Mouse (Mus musculus): Measurements from ENCODE around the gene Cmtm4. TPM values are rescaled to one million over a fixed set of nuclear protein-coding genes. Genes with fewer than 3 reads are reported as not detected.

The Cmtm4 gene
- polyA plus RNA-seq, 1 experiment, result 45.7 TPM

DNA sequence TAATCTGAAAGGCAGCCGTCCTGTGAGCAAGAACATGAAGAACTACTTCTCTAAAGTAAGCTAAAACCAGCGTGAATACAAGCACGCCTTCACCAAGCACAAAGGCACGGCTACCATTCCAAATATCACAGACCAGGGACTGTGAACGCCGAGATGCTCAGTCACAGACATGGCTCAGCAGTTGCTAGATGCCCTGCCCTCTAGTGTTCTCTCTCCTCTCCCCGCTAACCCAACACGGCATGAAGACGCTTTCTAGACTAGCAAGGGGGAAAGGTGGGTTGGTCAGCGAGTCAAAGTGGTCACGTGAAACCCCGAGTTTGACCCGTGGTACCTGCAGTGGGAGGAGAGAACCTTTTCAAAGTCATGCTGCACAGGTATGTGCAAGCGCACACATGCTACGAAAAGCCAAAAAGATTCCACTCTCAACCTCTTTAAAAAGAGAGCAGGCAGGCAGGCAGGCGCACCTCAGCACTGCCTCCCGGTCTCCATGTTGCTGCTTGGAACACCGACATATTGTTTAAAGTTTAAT, 39.3 kb upstream of the Cmtm4 start:
- H3K27ac ChIP-seq (ENCODE audit: insufficient read depth, low read length), result 0 out of 2 replicates have a peak overlapping the region, but pooled peaks have one; percentile 66
- H3K4me1 ChIP-seq (ENCODE audit: control insufficient read depth, insufficient read depth, low read length), result peaks cover 14% of the 10 kb centered on the region
- TF ChIP-seq CTCF (IDR thresholded peaks at IDR 0.05; ENCODE audit: extremely low read depth, insufficient read depth, low read length) (peak; percentile 37), POLR2A (IDR thresholded peaks at IDR 0.05; ENCODE audit: extremely low read depth, insufficient read depth, low read length) (no peak)
- H3K4me3 ChIP-seq (ENCODE audit: insufficient read depth, low read length), result no peak overlapping the region; the same call in 1 of the 2 replicates

DNA sequence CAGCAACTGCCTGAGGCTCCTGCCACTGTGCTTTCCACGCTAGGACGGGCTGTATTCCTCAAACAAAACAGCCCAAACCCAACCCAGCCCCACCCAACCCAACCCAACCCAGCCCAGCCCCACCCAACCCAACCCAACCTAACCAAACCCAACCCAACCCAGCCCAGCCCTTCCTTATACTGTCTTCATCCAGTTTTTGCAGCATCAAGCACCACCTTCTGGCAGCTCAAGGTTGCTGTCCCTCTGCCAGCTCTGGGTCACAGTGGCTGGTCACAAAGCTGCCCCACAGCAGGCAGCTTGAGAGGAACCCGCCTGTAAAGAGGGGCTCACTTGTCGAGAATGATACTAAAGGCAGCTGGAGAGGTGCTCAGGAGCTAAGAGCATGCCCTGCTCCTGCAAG, 38.7 kb upstream of the Cmtm4 start:
- H3K4me3 ChIP-seq (ENCODE audit: insufficient read depth, low read length), result no peak overlapping the region; the same call in 1 of the 2 replicates
- no peak overlapping the region for H3K27ac ChIP-seq (ENCODE audit: insufficient read depth, low read length)
- H3K4me1 ChIP-seq (ENCODE audit: control insufficient read depth, insufficient read depth, low read length), result peaks cover 13% of the 10 kb centered on the region
- no peak for TF ChIP-seq POLR2A (IDR thresholded peaks at IDR 0.05; ENCODE audit: extremely low read depth, insufficient read depth, low read length)
- TF ChIP-seq CTCF (IDR thresholded peaks at IDR 0.05; ENCODE audit: extremely low read depth, insufficient read depth, low read length), result 0 out of 2 replicates have a peak, but pooled peaks have one; percentile 9

DNA sequence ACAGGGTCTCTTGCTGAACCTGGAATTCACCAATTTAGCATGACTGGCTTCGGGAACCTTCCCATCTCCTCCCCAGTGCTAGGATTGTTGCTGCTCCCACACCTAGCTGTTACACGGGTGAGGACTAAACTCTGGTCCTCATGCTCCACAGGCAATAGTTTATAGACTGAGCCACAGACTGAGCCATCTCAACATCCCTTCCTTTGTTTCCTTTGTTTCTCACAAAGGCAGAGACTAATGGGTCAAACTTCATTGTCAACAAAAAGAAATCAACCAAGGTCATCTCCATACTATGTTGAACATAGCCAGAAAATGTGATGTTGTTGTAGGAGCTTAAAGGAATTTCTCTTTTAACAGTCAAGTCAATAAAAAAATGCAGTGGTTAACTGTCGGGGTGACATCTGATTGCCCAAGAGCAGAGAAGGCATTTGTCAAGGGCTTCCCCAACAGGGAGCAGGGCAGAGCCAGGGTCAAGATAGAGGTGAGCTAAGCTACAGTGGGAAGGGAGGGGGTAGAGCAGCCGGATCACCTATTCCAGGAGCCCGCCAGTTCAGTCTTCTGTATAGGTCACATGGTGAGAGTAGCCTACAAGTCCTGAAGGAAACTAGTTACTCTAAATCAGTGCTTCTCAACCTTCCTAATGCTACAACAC, 37.7 kb upstream of the Cmtm4 start:
- Histone ChIP-seq H3K4me3 (ENCODE audit: insufficient read depth, low read length) (no peak overlapping the region), H3K4me1 (ENCODE audit: control insufficient read depth, insufficient read depth, low read length) (peaks cover 13% of the 10 kb centered on the region), H3K27ac (ENCODE audit: insufficient read depth, low read length) (no peak overlapping the region)
- TF ChIP-seq POLR2A (IDR thresholded peaks at IDR 0.05; ENCODE audit: extremely low read depth, insufficient read depth, low read length) (no peak), CTCF (IDR thresholded peaks at IDR 0.05; ENCODE audit: extremely low read depth, insufficient read depth, low read length) (no peak)

DNA sequence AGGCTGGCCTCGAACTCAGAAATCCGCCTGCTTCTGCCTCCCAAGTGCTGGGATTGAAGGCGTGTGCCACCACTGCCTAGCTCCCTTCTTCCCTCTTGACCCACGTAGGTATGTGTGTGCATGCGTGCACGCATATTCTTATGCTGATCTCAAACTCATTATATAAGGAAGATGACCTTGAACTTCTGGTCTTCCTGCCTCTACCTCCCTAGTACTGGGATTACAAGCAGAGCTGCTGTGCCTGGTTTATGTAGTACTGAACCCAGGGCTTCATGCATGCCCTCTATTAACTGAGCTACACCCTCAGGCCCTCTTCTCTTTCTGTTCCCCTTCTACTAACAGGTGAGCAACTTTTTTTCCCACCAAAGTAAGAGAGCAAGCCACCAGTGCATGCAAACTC, 37.0 kb upstream of the Cmtm4 start:
- H3K27ac ChIP-seq (ENCODE audit: insufficient read depth, low read length), result no peak overlapping the region
- no peak overlapping the region for H3K4me3 ChIP-seq (ENCODE audit: insufficient read depth, low read length)
- TF ChIP-seq POLR2A (IDR thresholded peaks at IDR 0.05; ENCODE audit: extremely low read depth, insufficient read depth, low read length) (no peak), CTCF (IDR thresholded peaks at IDR 0.05; ENCODE audit: extremely low read depth, insufficient read depth, low read length) (no peak)
- peaks cover 13% of the 10 kb centered on the region for H3K4me1 ChIP-seq (ENCODE audit: control insufficient read depth, insufficient read depth, low read length)

DNA sequence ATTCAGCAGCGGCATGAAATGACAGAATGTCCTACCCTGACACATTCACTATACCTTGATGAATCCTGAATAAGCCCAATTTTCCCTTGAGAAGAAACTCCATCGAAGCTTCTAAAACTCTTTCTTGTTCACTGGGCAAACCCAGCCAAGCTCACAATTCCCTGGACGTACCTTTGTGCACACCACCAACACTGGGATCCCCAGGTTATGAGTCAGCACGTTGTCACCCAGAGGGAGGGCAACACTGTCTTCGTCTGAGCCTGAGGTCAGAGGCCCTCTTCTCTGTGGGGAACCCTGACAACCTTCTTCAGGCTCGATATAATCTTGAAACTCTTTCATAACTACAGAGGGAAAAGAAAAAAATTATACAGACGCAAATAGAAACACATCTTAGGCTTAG, 34.6 kb upstream of the Cmtm4 start:
- Histone ChIP-seq H3K4me3 (ENCODE audit: insufficient read depth, low read length) (no peak overlapping the region), H3K4me1 (ENCODE audit: control insufficient read depth, insufficient read depth, low read length) (peaks cover 5% of the 10 kb centered on the region; the same call in 1 of the 2 replicates), H3K27ac (ENCODE audit: insufficient read depth, low read length) (no peak overlapping the region)
- no peak for TF ChIP-seq POLR2A (IDR thresholded peaks at IDR 0.05; ENCODE audit: extremely low read depth, insufficient read depth, low read length)
- no peak for TF ChIP-seq CTCF (IDR thresholded peaks at IDR 0.05; ENCODE audit: extremely low read depth, insufficient read depth, low read length)

DNA sequence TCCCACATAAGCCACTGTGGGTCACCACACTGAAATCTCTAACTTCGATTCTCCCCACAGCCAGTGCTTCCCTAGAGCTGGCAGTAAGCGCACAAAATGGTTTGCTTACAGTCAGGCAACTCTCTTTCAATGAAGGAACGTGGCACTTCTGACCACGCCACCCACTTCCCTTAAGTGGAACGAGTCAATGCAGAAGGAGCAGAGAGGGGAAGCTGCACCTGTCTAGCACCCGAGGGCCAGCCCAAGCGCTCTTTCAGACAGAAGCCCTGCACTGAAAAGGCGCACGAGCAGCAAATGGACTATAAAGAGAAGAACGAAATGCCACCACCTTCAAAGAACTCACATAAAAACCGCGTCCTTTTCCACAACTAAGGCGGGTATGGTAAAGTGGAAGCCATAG, 32.1 kb upstream of the Cmtm4 start:
- TF ChIP-seq CTCF (IDR thresholded peaks at IDR 0.05; ENCODE audit: extremely low read depth, insufficient read depth, low read length), result no peak
- TF ChIP-seq POLR2A (IDR thresholded peaks at IDR 0.05; ENCODE audit: extremely low read depth, insufficient read depth, low read length), result no peak
- Histone ChIP-seq H3K4me1 (ENCODE audit: control insufficient read depth, insufficient read depth, low read length) (peaks cover 3% of the 10 kb centered on the region; the same call in 1 of the 2 replicates), H3K4me3 (ENCODE audit: insufficient read depth, low read length) (no peak overlapping the region)

DNA sequence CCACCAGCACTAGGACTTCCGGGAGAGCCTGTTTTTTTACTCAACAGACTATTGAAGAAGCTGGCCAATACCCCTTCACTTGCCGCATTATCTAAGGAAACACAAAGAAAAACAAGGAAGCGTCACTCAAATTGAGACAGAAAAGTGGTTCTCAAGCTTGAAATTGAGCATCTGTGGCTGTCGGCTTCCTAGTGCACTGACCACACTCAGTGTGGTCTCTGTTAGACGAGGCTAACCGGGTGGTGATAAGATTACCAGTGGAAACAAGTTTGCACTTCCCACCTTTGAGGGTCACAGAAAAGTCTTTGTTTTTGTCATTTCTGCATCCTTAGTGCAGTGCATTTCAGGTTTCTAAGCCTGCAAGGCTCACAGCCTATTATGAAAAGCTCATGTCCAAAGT, 26.7 kb upstream of the Cmtm4 start:
- TF ChIP-seq POLR2A (IDR thresholded peaks at IDR 0.05; ENCODE audit: extremely low read depth, insufficient read depth, low read length) (no peak), CTCF (IDR thresholded peaks at IDR 0.05; ENCODE audit: extremely low read depth, insufficient read depth, low read length) (no peak)
- Histone ChIP-seq H3K27ac (ENCODE audit: insufficient read depth, low read length) (no peak overlapping the region), H3K4me1 (ENCODE audit: control insufficient read depth, insufficient read depth, low read length) (no peaks in the 10 kb centered on the region), H3K4me3 (ENCODE audit: insufficient read depth, low read length) (no peak overlapping the region)

More for the DNA sequence above, 32.1 kb upstream of the Cmtm4 start:
- H3K27ac ChIP-seq (ENCODE audit: insufficient read depth, low read length), result no peak overlapping the region

DNA sequence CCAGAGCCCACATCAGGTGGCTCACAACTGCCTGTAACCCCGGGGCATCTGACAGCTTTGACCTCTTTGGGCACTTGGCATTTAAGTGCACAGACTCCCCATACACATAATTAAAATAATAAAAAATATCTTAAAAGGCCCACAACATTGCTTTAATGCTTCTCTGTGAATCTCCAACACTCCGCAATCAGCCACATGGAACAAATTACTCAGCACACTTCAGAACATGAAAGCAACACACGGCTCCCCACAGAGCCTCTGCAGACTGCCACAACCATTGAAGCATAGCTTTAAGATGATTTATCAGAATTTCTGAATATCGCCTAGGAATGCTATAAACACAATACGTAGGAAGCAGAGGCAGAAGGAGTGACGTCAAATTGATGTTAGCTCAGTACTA, 20.4 kb upstream of the Cmtm4 start:
- peaks cover 17% of the 10 kb centered on the region for H3K4me1 ChIP-seq (ENCODE audit: control insufficient read depth, insufficient read depth, low read length)
- H3K27ac ChIP-seq (ENCODE audit: insufficient read depth, low read length), result no peak overlapping the region
- TF ChIP-seq CTCF (IDR thresholded peaks at IDR 0.05; ENCODE audit: extremely low read depth, insufficient read depth, low read length), result no peak
- TF ChIP-seq POLR2A (IDR thresholded peaks at IDR 0.05; ENCODE audit: extremely low read depth, insufficient read depth, low read length), result no peak
- H3K4me3 ChIP-seq (ENCODE audit: insufficient read depth, low read length), result no peak overlapping the region

DNA sequence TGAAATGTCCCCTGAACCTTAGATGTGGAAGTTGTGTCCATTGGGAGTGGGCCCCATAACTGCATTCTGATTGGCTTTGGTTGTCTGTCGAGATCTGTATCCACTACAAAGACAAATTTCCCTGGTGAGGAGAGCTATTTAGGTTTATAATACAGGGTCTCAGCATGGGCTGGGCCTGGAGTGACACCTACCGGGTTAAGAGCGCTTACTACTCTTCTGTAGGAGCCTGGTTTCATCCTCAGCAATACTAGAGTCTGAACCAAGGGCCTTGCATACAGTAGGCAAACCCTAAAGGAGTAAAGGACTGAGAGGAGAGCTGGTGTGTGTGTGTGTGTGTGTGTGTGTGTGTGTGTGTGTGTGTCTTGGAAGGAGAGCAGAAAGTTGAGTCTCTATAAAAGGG, 18.6 kb upstream of the Cmtm4 start:
- Histone ChIP-seq H3K4me3 (ENCODE audit: insufficient read depth, low read length) (no peak overlapping the region), H3K4me1 (ENCODE audit: control insufficient read depth, insufficient read depth, low read length) (peaks cover 20% of the 10 kb centered on the region), H3K27ac (ENCODE audit: insufficient read depth, low read length) (no peak overlapping the region)
- TF ChIP-seq POLR2A (IDR thresholded peaks at IDR 0.05; ENCODE audit: extremely low read depth, insufficient read depth, low read length) (no peak), CTCF (IDR thresholded peaks at IDR 0.05; ENCODE audit: extremely low read depth, insufficient read depth, low read length) (no peak)

DNA sequence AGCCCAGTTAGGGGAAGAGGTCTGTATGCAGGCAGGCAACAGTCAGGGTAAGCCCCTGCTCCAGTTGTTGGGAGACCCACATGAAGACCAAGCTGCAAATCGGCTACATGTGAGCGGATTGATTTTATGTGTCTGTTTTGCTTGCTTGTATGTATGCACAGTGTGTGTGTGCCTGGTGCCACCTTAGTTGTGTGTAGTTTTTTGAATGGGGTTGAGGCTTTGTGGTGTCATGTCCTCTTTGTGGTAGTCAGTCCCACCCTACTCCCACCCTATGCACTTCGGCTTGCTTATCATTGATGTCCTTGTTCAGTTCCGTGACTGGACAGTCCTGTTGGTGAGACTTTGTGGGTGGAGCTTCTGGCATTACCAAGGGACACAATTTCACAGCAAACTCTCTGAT, 18.2 kb upstream of the Cmtm4 start:
- Histone ChIP-seq H3K4me1 (ENCODE audit: control insufficient read depth, insufficient read depth, low read length) (peaks cover 20% of the 10 kb centered on the region), H3K4me3 (ENCODE audit: insufficient read depth, low read length) (no peak overlapping the region), H3K27ac (ENCODE audit: insufficient read depth, low read length) (no peak overlapping the region)
- TF ChIP-seq CTCF (IDR thresholded peaks at IDR 0.05; ENCODE audit: extremely low read depth, insufficient read depth, low read length), result no peak
- TF ChIP-seq POLR2A (IDR thresholded peaks at IDR 0.05; ENCODE audit: extremely low read depth, insufficient read depth, low read length), result 0 out of 2 replicates have a peak, but pooled peaks have one; percentile 9
